Mouse (Mus musculus): ENCODE results near the gene Lhfp. TPM values are rescaled to one million over a fixed set of nuclear protein-coding genes. Genes with fewer than 3 reads are reported as not detected.
A peak's percentile ranks its signal among the peaks of the same experiment; 100 is the strongest.

Lhfp gene
- polyA plus RNA-seq, 1 experiment from 2014 or later = 39.9 TPM

DNA sequence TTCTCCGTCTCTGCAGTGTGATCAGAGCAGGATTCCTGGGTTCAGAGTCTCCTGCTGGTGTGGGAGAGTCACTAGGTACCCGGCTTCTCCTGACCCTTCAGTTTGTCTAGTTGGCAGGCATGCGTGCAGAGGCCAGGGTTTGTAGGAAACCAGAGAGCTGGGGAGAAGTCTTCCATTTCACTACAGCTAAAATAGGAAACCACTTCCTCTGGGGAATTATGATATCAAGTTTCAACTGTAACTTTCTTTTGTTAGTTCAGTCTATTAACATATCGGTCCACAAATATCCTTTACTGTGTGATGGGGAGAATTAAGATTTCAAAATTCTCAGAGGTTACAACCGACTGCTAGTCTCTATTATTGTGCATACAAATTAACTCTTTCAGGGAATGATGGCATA, 5.3 kb upstream of the Lhfp start:
- no peaks in the 10 kb centered on the region for H3K4me1 ChIP-seq (replicated peaks; ENCODE audit: control insufficient read depth, insufficient read depth, low read length)
- DNase-seq (ENCODE audit: low spot score) (no peak), ATAC-seq (replicated peaks; ENCODE audit: low FRiP score, low TSS enrichment, low read depth) (no peak)
- no peak overlapping the region for H3K9ac ChIP-seq (ENCODE audit: low read length)
- H3K36me3 ChIP-seq (ENCODE audit: control insufficient read depth, insufficient read depth, low read length) = no peaks in the 10 kb centered on the region
- no peak overlapping the region for H3K27ac ChIP-seq (ENCODE audit: low read depth)
- WGBS = 75% methylated on average over 5 of the region's 5 CpGs
- H3K4me3 ChIP-seq (ENCODE audit: low read depth, low read length) = no peak overlapping the region
- no peak overlapping the region for H3K4me2 ChIP-seq (ENCODE audit: low read length)
- H3K9me3 ChIP-seq (ENCODE audit: control insufficient read depth, low read length) = no peaks in the 10 kb centered on the region
- 0 out of 2 replicates have a peak, but pooled peaks cover 9% of the 10 kb centered on the region for H3K27me3 ChIP-seq (replicated peaks; ENCODE audit: control insufficient read depth, insufficient read depth, low read length)

DNA sequence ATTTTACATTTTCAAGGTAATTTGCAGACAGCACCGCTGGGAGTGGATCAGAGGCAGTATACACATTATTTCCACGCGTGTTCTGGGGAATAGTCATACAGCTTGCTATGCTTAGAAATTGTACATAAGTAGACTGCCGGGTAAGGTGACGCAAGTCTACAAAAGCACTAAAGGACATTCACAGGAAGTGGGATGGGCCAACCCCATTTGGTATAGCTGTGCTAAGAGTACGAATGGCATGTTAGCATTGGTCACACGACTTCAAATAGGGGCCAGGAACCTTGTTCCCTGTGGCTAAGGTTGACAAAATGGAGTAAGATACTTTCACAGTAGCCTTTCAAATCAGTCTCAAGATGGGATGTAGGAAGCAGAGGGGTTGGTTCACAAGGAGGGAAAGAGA, 4.4 kb upstream of the Lhfp start:
- WGBS = 86% methylated on average over 7 of the region's 7 CpGs
- H3K4me2 ChIP-seq (ENCODE audit: low read length) = no peak overlapping the region
- ATAC-seq (replicated peaks; ENCODE audit: low FRiP score, low TSS enrichment, low read depth) = no peak
- H3K4me1 ChIP-seq (replicated peaks; ENCODE audit: control insufficient read depth, insufficient read depth, low read length) = no peaks in the 10 kb centered on the region
- DNase-seq (ENCODE audit: low spot score) = no peak
- H3K9me3 ChIP-seq (ENCODE audit: control insufficient read depth, low read length) = no peaks in the 10 kb centered on the region
- H3K36me3 ChIP-seq (ENCODE audit: control insufficient read depth, insufficient read depth, low read length) = no peaks in the 10 kb centered on the region
- no peak overlapping the region for H3K9ac ChIP-seq (ENCODE audit: low read length)
- no peak overlapping the region for H3K27ac ChIP-seq (ENCODE audit: low read depth)
- H3K4me3 ChIP-seq (ENCODE audit: low read depth, low read length) = no peak overlapping the region
- 0 out of 2 replicates have a peak, but pooled peaks cover 9% of the 10 kb centered on the region for H3K27me3 ChIP-seq (replicated peaks; ENCODE audit: control insufficient read depth, insufficient read depth, low read length)

DNA sequence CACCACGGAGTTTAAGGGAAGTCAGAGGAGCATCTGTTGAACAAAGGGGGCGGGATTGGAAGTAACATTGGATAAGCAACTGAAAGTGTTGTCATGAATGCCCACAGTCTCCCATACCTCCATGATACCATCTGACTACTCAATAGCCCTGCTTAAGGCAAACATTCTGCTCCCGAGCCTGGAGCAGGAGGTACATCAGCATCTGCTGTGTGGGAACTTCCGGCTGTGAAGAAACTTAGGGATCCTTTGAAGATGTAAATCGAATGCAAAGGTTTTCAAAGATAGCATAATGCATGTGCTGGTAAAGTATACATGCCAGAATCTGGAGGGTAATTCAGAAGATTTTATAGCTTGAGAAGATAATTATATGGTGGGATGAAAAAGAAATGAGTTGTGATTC, 2.4 kb upstream of the Lhfp start:
- Histone ChIP-seq H3K4me1 (replicated peaks; ENCODE audit: control insufficient read depth, insufficient read depth, low read length) (peaks cover 4% of the 10 kb centered on the region; the same call in 1 of the 2 replicates), H3K27me3 (replicated peaks; ENCODE audit: control insufficient read depth, insufficient read depth, low read length) (peaks cover 17% of the 10 kb centered on the region; the same call in 1 of the 2 replicates), H3K36me3 (ENCODE audit: control insufficient read depth, insufficient read depth, low read length) (no peaks in the 10 kb centered on the region), H3K27ac (ENCODE audit: low read depth) (no peak overlapping the region), H3K9me3 (ENCODE audit: control insufficient read depth, low read length) (no peaks in the 10 kb centered on the region), H3K9ac (ENCODE audit: low read length) (no peak overlapping the region), H3K4me3 (ENCODE audit: low read depth, low read length) (no peak overlapping the region), H3K4me2 (ENCODE audit: low read length) (no peak overlapping the region)
- WGBS = 71% methylated on average over 5 of the region's 5 CpGs
- DNase-seq (ENCODE audit: low spot score) (no peak), ATAC-seq (replicated peaks; ENCODE audit: low FRiP score, low TSS enrichment, low read depth) (no peak)

DNA sequence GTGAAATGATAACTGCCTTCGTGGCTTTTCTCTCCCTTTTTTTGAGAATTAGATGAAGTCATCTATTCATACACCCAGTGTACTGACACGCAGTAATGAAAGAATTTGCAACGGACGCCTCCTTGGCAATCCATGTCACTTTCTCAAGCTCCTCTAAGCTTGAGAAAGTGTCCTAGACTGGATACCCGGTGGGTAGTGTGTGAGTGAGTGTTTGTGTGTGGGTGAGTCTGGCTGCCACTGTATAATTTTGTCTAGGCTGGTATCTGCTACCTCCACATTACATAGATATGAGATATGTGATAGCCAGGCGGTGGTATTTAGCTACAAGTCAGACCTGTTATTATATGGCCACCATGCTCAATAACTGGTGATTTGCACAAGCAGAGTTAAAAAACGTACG, 1.6 kb upstream of the Lhfp start:
- H3K4me3 ChIP-seq (ENCODE audit: low read depth, low read length) = no peak overlapping the region
- DNase-seq (ENCODE audit: low spot score) = no peak
- H3K9ac ChIP-seq (ENCODE audit: low read length) = no peak overlapping the region
- no peak overlapping the region for H3K4me2 ChIP-seq (ENCODE audit: low read length)
- 83% methylated on average over 8 of the region's 8 CpGs for WGBS
- H3K36me3 ChIP-seq (ENCODE audit: control insufficient read depth, insufficient read depth, low read length) = no peaks in the 10 kb centered on the region
- no peak for ATAC-seq (replicated peaks; ENCODE audit: low FRiP score, low TSS enrichment, low read depth)
- no peaks in the 10 kb centered on the region for H3K9me3 ChIP-seq (ENCODE audit: control insufficient read depth, low read length)
- peaks cover 17% of the 10 kb centered on the region; the same call in 1 of the 2 replicates for H3K27me3 ChIP-seq (replicated peaks; ENCODE audit: control insufficient read depth, insufficient read depth, low read length)
- H3K4me1 ChIP-seq (replicated peaks; ENCODE audit: control insufficient read depth, insufficient read depth, low read length) = peaks cover 6% of the 10 kb centered on the region; the same call in 1 of the 2 replicates
- H3K27ac ChIP-seq (ENCODE audit: low read depth) = no peak overlapping the region

DNA sequence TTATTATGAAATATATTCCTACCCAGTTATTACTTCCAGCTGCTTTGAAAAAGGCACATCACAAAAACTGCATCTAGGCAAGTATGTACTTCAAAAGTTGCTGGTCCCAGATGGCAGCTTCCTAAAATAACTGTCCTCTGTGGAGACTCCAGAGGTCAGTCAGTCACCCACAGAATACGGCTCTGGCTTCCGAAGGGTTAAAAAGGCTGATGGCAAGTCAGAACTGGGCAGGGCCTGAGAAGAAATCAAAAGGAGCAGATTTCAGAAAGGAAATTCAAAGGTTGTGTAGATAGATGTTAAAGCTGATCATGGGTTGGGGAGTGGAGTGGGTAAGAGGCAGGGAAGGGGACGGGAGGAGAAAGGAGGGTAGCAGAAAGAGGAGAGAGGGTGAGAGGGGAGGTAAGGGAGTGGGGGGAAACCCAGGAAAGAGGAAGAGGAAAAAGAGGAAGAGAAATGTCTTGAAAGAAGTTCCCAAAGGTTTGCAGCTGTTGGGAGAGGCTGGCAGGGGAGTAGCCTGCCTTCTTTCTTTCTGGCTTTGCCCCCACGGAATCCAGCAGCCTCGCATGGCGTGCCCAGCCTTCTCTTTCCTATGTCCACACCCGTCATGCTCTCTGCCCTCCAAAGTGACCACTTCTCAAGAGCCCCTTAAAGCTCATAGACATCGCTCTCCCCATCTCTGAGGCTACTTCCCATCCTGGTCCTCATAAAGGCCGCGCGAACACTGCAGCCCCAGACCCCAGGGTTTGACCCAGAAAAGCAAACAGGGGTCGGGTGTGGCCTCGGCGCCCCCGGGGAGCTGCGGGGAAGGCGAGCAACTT, 526 bp upstream of the Lhfp start:
- H3K27ac ChIP-seq (ENCODE audit: low read depth) = no peak overlapping the region
- peak overlapping the region; percentile 62 for H3K4me3 ChIP-seq (ENCODE audit: low read depth, low read length)
- WGBS = 9% methylated on average over 17 of the region's 17 CpGs
- DNase-seq (ENCODE audit: low spot score) (no peak), ATAC-seq (replicated peaks; ENCODE audit: low FRiP score, low TSS enrichment, low read depth) (0 out of 2 replicates have a peak, but pooled peaks have one; percentile 22)
- peak overlapping the region; percentile 66 for H3K4me2 ChIP-seq (ENCODE audit: low read length)
- peaks cover 17% of the 10 kb centered on the region; the same call in 1 of the 2 replicates for H3K27me3 ChIP-seq (replicated peaks; ENCODE audit: control insufficient read depth, insufficient read depth, low read length)
- no peaks in the 10 kb centered on the region for H3K36me3 ChIP-seq (ENCODE audit: control insufficient read depth, insufficient read depth, low read length)
- H3K9ac ChIP-seq (ENCODE audit: low read length) = peak overlapping the region; percentile 51
- H3K9me3 ChIP-seq (ENCODE audit: control insufficient read depth, low read length) = no peaks in the 10 kb centered on the region
- peaks cover 9% of the 10 kb centered on the region; the same call in 1 of the 2 replicates for H3K4me1 ChIP-seq (replicated peaks; ENCODE audit: control insufficient read depth, insufficient read depth, low read length)

DNA sequence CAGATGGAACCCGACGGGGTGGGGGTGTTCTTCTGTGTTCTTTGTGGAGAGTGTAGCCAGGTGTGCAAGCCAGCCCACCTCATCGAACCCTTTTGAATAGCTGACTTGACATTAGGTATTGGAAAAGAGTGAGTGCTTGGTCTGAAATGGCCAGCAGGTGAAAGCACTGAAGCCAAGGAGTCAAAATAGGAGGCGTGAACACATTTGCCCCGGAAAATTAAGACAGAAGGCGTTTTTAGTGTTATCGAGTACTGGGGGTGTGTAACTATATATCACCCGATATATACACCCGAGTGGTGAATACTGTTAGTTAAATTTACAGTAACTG, 876 bp downstream of the Lhfp start:
- ATAC-seq (replicated peaks; ENCODE audit: low FRiP score, low TSS enrichment, low read depth) (no peak), DNase-seq (ENCODE audit: low spot score) (no peak)
- Histone ChIP-seq H3K9me3 (ENCODE audit: control insufficient read depth, low read length) (no peaks in the 10 kb centered on the region), H3K4me1 (replicated peaks; ENCODE audit: control insufficient read depth, insufficient read depth, low read length) (peaks cover 9% of the 10 kb centered on the region; the same call in 1 of the 2 replicates), H3K4me2 (ENCODE audit: low read length) (peak overlapping the region; percentile 66), H3K27me3 (replicated peaks; ENCODE audit: control insufficient read depth, insufficient read depth, low read length) (peaks cover 17% of the 10 kb centered on the region; the same call in 1 of the 2 replicates), H3K27ac (ENCODE audit: low read depth) (no peak overlapping the region), H3K36me3 (ENCODE audit: control insufficient read depth, insufficient read depth, low read length) (no peaks in the 10 kb centered on the region), H3K9ac (ENCODE audit: low read length) (peak overlapping the region; percentile 51), H3K4me3 (ENCODE audit: low read depth, low read length) (peak overlapping the region; percentile 62)
- WGBS = 22% methylated on average over 9 of the region's 9 CpGs

DNA sequence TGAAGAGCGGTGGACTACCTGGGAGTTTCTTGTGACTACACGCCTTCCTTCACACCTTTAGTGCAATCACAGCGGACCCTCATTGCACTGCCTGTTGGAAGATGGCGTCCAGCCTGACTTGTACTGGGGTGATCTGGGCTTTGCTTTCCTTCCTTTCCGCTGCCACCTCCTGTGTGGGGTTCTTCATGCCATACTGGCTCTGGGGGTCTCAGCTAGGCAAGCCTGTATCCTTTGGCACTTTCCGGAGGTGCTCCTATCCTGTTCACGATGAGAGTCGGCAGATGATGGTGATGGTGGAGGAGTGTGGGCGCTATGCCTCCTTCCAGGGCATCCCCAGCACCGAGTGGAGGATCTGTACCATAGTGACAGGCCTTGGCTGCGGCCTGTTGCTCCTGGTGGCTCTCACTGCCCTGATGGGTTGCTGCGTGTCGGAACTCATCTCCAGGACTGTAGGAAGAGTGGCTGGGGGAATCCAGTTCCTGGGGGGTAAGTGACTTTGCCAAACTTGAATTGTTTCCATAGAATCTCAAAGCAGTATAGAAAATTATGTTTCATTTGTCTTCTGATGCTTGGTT, 2.0 kb downstream of the Lhfp start:
- H3K4me3 ChIP-seq (ENCODE audit: low read depth, low read length) = 0 out of 2 replicates have a peak overlapping the region, but pooled peaks have one; percentile 62
- H3K27me3 ChIP-seq (replicated peaks; ENCODE audit: control insufficient read depth, insufficient read depth, low read length) = peaks cover 15% of the 10 kb centered on the region; the same call in 1 of the 2 replicates

DNA sequence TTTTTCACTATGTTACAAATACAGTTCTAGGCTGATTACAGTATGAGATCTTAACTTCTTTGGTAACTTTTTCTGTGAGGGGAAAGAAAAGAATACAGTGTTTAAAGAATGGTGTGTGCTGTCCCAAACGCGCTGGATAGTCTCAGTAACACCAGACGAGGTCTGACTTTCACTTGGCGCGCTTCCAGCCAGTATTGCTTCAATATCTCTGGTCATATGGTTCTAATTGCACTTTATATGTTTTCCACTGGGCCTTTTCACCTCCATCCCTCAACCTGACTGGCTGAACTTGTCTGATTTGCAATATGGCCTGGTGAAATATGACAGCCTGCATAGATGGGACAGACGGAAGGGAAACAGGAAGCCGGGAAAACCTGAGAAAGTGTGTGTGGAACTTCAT, 2.9 kb downstream of the Lhfp start:
- peak; percentile 65 for DNase-seq (ENCODE audit: low spot score)
- no peak for ATAC-seq (replicated peaks; ENCODE audit: low FRiP score, low TSS enrichment, low read depth)
- H3K4me3 ChIP-seq (ENCODE audit: low read depth, low read length) = peak overlapping the region; percentile 20; the same call in 1 of the 2 replicates

More for the DNA sequence above, 2.0 kb downstream of the Lhfp start:
- Histone ChIP-seq H3K27ac (ENCODE audit: low read depth) (no peak overlapping the region), H3K36me3 (ENCODE audit: control insufficient read depth, insufficient read depth, low read length) (no peaks in the 10 kb centered on the region), H3K9ac (ENCODE audit: low read length) (no peak overlapping the region), H3K4me2 (ENCODE audit: low read length) (peak overlapping the region; percentile 66), H3K9me3 (ENCODE audit: control insufficient read depth, low read length) (no peaks in the 10 kb centered on the region), H3K4me1 (replicated peaks; ENCODE audit: control insufficient read depth, insufficient read depth, low read length) (peaks cover 9% of the 10 kb centered on the region; the same call in 1 of the 2 replicates)
- ATAC-seq (replicated peaks; ENCODE audit: low FRiP score, low TSS enrichment, low read depth) (no peak), DNase-seq (ENCODE audit: low spot score) (no peak)
- WGBS = 94% methylated on average over 13 of the region's 13 CpGs

More for the DNA sequence above, 2.9 kb downstream of the Lhfp start:
- no peaks in the 10 kb centered on the region for H3K36me3 ChIP-seq (ENCODE audit: control insufficient read depth, insufficient read depth, low read length)
- H3K4me1 ChIP-seq (replicated peaks; ENCODE audit: control insufficient read depth, insufficient read depth, low read length) = peaks cover 9% of the 10 kb centered on the region; the same call in 1 of the 2 replicates
- no peaks in the 10 kb centered on the region for H3K9me3 ChIP-seq (ENCODE audit: control insufficient read depth, low read length)
- peaks cover 14% of the 10 kb centered on the region; the same call in 1 of the 2 replicates for H3K27me3 ChIP-seq (replicated peaks; ENCODE audit: control insufficient read depth, insufficient read depth, low read length)
- H3K4me2 ChIP-seq (ENCODE audit: low read length) = peak overlapping the region; percentile 66
- no peak overlapping the region for H3K9ac ChIP-seq (ENCODE audit: low read length)
- H3K27ac ChIP-seq (ENCODE audit: low read depth) = peak overlapping the region; percentile 62; the same call in 1 of the 2 replicates
- 41% methylated on average over 7 of the region's 7 CpGs for WGBS
